Mouse (Mus musculus) stomach, postnatal 0 days (tissue): ENCODE data around the gene Arhgef38. TPM values are rescaled to one million over a fixed set of nuclear protein-coding genes. Genes with fewer than 3 reads are reported as not detected.
A peak's percentile ranks its signal among the peaks of the same experiment; 100 is the strongest.

Experiments
- ATAC-seq: fragments of 200-750 bp; cut with Nextera tagmentation; 2 replicates; pipeline ENCODE4 v1.8.0; 2017; ENCODE audit not compliant: low FRiP score, low TSS enrichment
- DNase-seq: peaks from one replicate; pipeline ENCODE4 v3.0.0-alpha.2; 2016; ENCODE audit warnings: low spot score
- H3K27ac ChIP-seq: fragments of 300-500 bp; sonication (generic); replicated peaks from 2 replicates; pipeline ENCODE4 v1.5.1; 2014; ENCODE audit warnings: mild to moderate bottlenecking, control low read depth
- H3K27me3 ChIP-seq: fragments of 300-500 bp; sonication (generic); 2 replicates; pipeline ENCODE4 v1.6.1; 2014; ENCODE audit warnings: low read length; ENCODE audit not compliant: control insufficient read depth, insufficient read depth
- H3K36me3 ChIP-seq: fragments of 300-500 bp; sonication (generic); 2 replicates; pipeline ENCODE4 v1.6.1; 2014; ENCODE audit warnings: low read length, mixed read lengths; ENCODE audit not compliant: control insufficient read depth, insufficient read depth
- H3K4me1 ChIP-seq: fragments of 300-500 bp; sonication (generic); replicated peaks from 2 replicates; pipeline ENCODE4 v1.6.1; 2014; ENCODE audit warnings: antibody characterized with exemption; ENCODE audit not compliant: control insufficient read depth, insufficient read depth
- H3K4me2 ChIP-seq: fragments of 300-500 bp; sonication (generic); replicated peaks from 2 replicates; pipeline ENCODE4 v1.6.1; 2014; ENCODE audit warnings: low read depth, mild to moderate bottlenecking, control low read depth, moderate library complexity
- H3K4me3 ChIP-seq: fragments of 300-500 bp; sonication (generic); 2 replicates; pipeline ENCODE4 v1.5.1; 2014; ENCODE audit warnings: low read depth, low read length, control low read depth
- H3K9ac ChIP-seq: fragments of 300-500 bp; sonication (generic); 2 replicates; pipeline ENCODE4 v1.6.1; 2014; ENCODE audit warnings: mild to moderate bottlenecking, low read length, control low read depth, mixed read lengths
- H3K9me3 ChIP-seq: fragments of 300-500 bp; sonication (generic); 2 replicates; pipeline ENCODE4 v1.6.1; 2016; ENCODE audit warnings: low read length; ENCODE audit not compliant: control insufficient read depth
- CTCF ChIP-seq: IDR thresholded peaks from 2 replicates; pipeline ENCODE4 v1.5.1; 2016; ENCODE audit warnings: antibody characterized with exemption, low read depth, mild to moderate bottlenecking, moderate library complexity
- EP300 ChIP-seq: optimal IDR thresholded peaks from 2 replicates; pipeline ENCODE3; 2016; ENCODE audit warnings: antibody characterized with exemption
- WGBS: fragments of 180-500 bp; shearing (Covaris S2); extraction: QIAGEN DNeasy Blood & Tissue Kit; methylation state at CpG from one replicate; pipeline ENCODE4 v1.1.7; 2014; 5-methylcytosine and 5-hydroxymethylcytosine counted together
- polyA plus RNA-seq: library from polyadenylated mRNA; unstranded; fragments of >200 nt; fragmentation: Nextera tagmentation; extraction: Ambion mirVana; gene quantifications from 2 replicates; pipeline ENCODE4 v1.2.1, GENCODE M21; 2015

Arhgef38 gene
- polyA plus RNA-seq, 1 experiment from 2014 or later: 0.53 TPM

GRCm38 (mm10) chr3:133213434-133214114 is 21.2 kb downstream of the Arhgef38 start:
- ATAC-seq: no peak
- WGBS: 78% methylated on average over 3 of the region's 3 CpGs
- no peak for DNase-seq

GRCm38 (mm10) chr3:133211324-133211723 is 23.4 kb downstream of the Arhgef38 start:
- H3K27ac ChIP-seq: no peak overlapping the region
- no peaks in the 10 kb centered on the region for H3K9me3 ChIP-seq
- DNase-seq: no peak
- no peak overlapping the region for H3K9ac ChIP-seq
- H3K4me1 ChIP-seq: no peaks in the 10 kb centered on the region
- 63% methylated on average over 3 of the region's 3 CpGs for WGBS
- H3K27me3 ChIP-seq: no peaks in the 10 kb centered on the region
- ATAC-seq: peak; percentile 49; the same call in 1 of the 2 replicates
- H3K4me3 ChIP-seq: no peak overlapping the region
- no peak overlapping the region for H3K4me2 ChIP-seq
- no peak for TF ChIP-seq EP300
- no peaks in the 10 kb centered on the region for H3K36me3 ChIP-seq

More at GRCm38 (mm10) chr3:133213434-133214114, 21.2 kb downstream of the Arhgef38 start:
- Histone ChIP-seq H3K4me3 (no peak overlapping the region), H3K27me3 (no peaks in the 10 kb centered on the region), H3K4me1 (no peaks in the 10 kb centered on the region), H3K36me3 (no peaks in the 10 kb centered on the region), H3K4me2 (no peak overlapping the region), H3K27ac (no peak overlapping the region), H3K9ac (no peak overlapping the region), H3K9me3 (no peaks in the 10 kb centered on the region)
- TF ChIP-seq CTCF (no peak), EP300 (no peak)

- H3K4me1 ChIP-seq: no peaks in the 10 kb centered on the region
- no peak overlapping the region for H3K4me3 ChIP-seq
- H3K4me2 ChIP-seq: no peak overlapping the region
- 72% methylated on average over 2 of the region's 2 CpGs for WGBS
- H3K36me3 ChIP-seq: no peaks in the 10 kb centered on the region
- no peak overlapping the region for H3K9ac ChIP-seq
- no peaks in the 10 kb centered on the region for H3K9me3 ChIP-seq
- TF ChIP-seq CTCF (no peak), EP300 (no peak)
- no peaks in the 10 kb centered on the region for H3K27me3 ChIP-seq
- H3K27ac ChIP-seq: no peak overlapping the region
- DNase-seq: no peak
- ATAC-seq: no peak
These were observed 31.0 kb downstream of the Arhgef38 start for GRCm38 (mm10) chr3:133203713-133204112.

- Histone ChIP-seq H3K4me1 (no peaks in the 10 kb centered on the region), H3K27ac (no peak overlapping the region), H3K9me3 (no peaks in the 10 kb centered on the region), H3K36me3 (no peaks in the 10 kb centered on the region), H3K4me3 (no peak overlapping the region), H3K4me2 (no peak overlapping the region), H3K9ac (no peak overlapping the region), H3K27me3 (no peaks in the 10 kb centered on the region)
- DNase-seq (no peak), ATAC-seq (no peak)
- WGBS: 94% methylated on average over 13 of the region's 13 CpGs
- TF ChIP-seq CTCF (no peak), EP300 (no peak)
These were observed 32.6 kb downstream of the Arhgef38 start for GRCm38 (mm10) chr3:133202171-133202570.

- Histone ChIP-seq H3K27me3 (no peaks in the 10 kb centered on the region), H3K27ac (no peak overlapping the region), H3K9me3 (no peaks in the 10 kb centered on the region), H3K4me1 (no peaks in the 10 kb centered on the region), H3K36me3 (no peaks in the 10 kb centered on the region), H3K9ac (no peak overlapping the region), H3K4me2 (no peak overlapping the region), H3K4me3 (no peak overlapping the region)
- WGBS: 83% methylated on average over 3 of the region's 3 CpGs
- no peak for TF ChIP-seq CTCF
- TF ChIP-seq EP300: no peak
- no peak for DNase-seq
- no peak for ATAC-seq
These were observed 45.8 kb downstream of the Arhgef38 start for GRCm38 (mm10) chr3:133188930-133189329.

- no peak overlapping the region for H3K4me3 ChIP-seq
- ATAC-seq (peak; percentile 65), DNase-seq (no peak)
- H3K27ac ChIP-seq: no peak overlapping the region
- H3K4me2 ChIP-seq: no peak overlapping the region
- no peaks in the 10 kb centered on the region for H3K36me3 ChIP-seq
- TF ChIP-seq EP300: no peak
- no peak for TF ChIP-seq CTCF
- WGBS: 52% methylated on average over 3 of the region's 3 CpGs
- no peaks in the 10 kb centered on the region for H3K27me3 ChIP-seq
- H3K9me3 ChIP-seq: no peaks in the 10 kb centered on the region
- H3K4me1 ChIP-seq: no peaks in the 10 kb centered on the region
- H3K9ac ChIP-seq: no peak overlapping the region
These were observed 47.2 kb downstream of the Arhgef38 start for GRCm38 (mm10) chr3:133187524-133187923.
